Mouse (Mus musculus) gastrocnemius, adult 18-20 months (tissue): Measurements from ENCODE around the gene Hrct1. TPM values are rescaled to one million over a fixed set of nuclear protein-coding genes. Genes with fewer than 3 reads are reported as not detected.

ENCODE experiments used
- DNase-seq: peaks from one replicate; pipeline ENCODE4 v3.0.0; 2021; ENCODE audit warnings: low spot score
- total RNA-seq, 2 experiments: library from RNA; stranded (reverse); gene quantifications; 2 replicates each; pipeline ENCODE4 v1.2.3; 2021

The Hrct1 gene
- total RNA-seq, 2 experiments from 2014 or later: 1.7 to 2.5 TPM

DNA sequence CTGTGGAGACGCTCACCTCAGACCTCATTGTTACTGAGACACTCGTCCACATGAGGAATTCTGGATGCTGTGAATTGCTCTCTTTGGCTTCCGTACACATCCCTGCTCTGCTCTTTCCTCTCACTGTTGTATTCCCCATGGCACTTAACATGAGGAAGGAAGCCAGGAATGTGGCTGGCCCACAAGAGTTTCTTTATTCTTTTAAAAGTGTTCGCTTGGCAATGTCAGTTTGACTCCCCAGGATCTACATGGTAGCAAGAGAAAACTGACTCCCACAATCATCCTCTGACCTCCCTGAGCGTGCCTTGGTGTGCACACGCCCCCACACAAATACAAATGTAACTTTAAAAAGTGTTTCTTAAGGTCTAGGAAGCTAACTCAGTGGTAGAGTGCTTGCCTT lies 44.6 kb downstream of the Hrct1 start:
- no peak for DNase-seq

DNA sequence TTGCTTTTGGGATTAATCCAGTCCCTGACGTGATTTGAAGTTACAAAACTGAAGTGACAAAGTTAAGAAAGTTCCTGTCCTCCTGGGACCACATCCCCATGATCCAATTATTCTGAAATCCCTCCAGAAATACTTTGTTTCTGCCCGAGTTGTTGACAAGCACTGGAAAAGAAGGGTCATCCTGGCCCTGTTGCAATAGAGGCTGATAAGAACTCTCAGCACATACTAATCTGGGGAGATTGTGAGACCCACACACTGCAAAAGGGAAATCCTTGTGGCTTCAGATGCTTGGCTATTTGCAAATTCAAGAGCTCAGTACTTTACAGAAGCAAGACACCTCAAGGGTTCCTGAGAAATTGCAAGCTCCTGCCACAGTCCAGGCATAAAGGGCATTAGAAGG lies 45.3 kb downstream of the Hrct1 start:
- no peak for DNase-seq

Other genes with a start within 250 kb of the Hrct1 start
- not detected for gene Sit1, start 243.5 kb upstream of the Hrct1 start, total RNA-seq
- 10 to 100 TPM; 21.9 to 26.8 TPM for gene Ccdc107, start 234.3 kb upstream of the Hrct1 start, total RNA-seq
- gene Arhgef39, start 227.5 kb upstream of the Hrct1 start, total RNA-seq: not detected
- gene Car9, start 220.2 kb upstream of the Hrct1 start, total RNA-seq: 1 to 10 TPM; 1.4 to 2.6 TPM
- gene Tpm2, start 203.4 kb upstream of the Hrct1 start, total RNA-seq: 1,000 to 10,000 TPM; 6,886 to 8,782 TPM
- gene Creb3, start 164.9 kb upstream of the Hrct1 start, total RNA-seq: 10 to 100 TPM; 29.9 to 41.5 TPM
- gene Tln1, start 164.5 kb upstream of the Hrct1 start, total RNA-seq: 10 to 100 TPM; 50.6 to 64.8 TPM
- 10 to 100 TPM; 19.9 to 20.7 TPM for gene Rgp1, start 148.5 kb upstream of the Hrct1 start, total RNA-seq
- 1 to 10 TPM; 4.3 to 4.6 TPM for gene Gba2, start 148.3 kb upstream of the Hrct1 start, total RNA-seq
- gene Msmp, start 142.7 kb upstream of the Hrct1 start, total RNA-seq: under 1 TPM in 1 of 2 experiments, not detected in 1; 0.55 TPM
- 10 to 100 TPM; 35.2 to 38.7 TPM for gene Npr2, start 95.3 kb upstream of the Hrct1 start, total RNA-seq
- gene Spag8, start 73.6 kb upstream of the Hrct1 start, total RNA-seq: not detected
- gene Hint2, start 70.7 kb upstream of the Hrct1 start, total RNA-seq: 10 to 100 TPM; 37.4 to 44.9 TPM
- 10 to 100 TPM; 10.9 to 12.7 TPM for gene Tmem8b, start 58.2 kb upstream of the Hrct1 start, total RNA-seq
- under 1 TPM; 0.09 to 0.16 TPM for gene Fam221b, start 58.0 kb upstream of the Hrct1 start, total RNA-seq
- gene Olfr70, start 26.4 kb upstream of the Hrct1 start, total RNA-seq: not detected
- gene Olfr71, start 16.9 kb upstream of the Hrct1 start, total RNA-seq: not detected
- 1 to 10 TPM; 1.1 to 1.3 TPM for gene Spaar, start 2.8 kb downstream of the Hrct1 start, total RNA-seq
- gene Olfr159, start 43.8 kb downstream of the Hrct1 start, total RNA-seq: not detected
- gene Olfr156, start 96.7 kb downstream of the Hrct1 start, total RNA-seq: not detected
- gene Olfr157, start 113.0 kb downstream of the Hrct1 start, total RNA-seq: not detected
- gene Olfr155, start 124.4 kb downstream of the Hrct1 start, total RNA-seq: not detected
- gene Reck, start 148.3 kb downstream of the Hrct1 start, total RNA-seq: 1 to 10 TPM; 2.0 to 2.3 TPM
- 1 to 10 TPM; 1.8 to 2.5 TPM for gene Glipr2, start 230.2 kb downstream of the Hrct1 start, total RNA-seq